26 mouse cellular contexts compared by ENCODE assay signal in genomic region chr4:95700366-95700765, GRCm38 (mm10).
"Had no signal": no experiment of that assay in that cellular context is flagged by ENCODE, and none has a peak within 500 bp of the region (broad histone marks: within the 10 kb centered on the region; RNA-seq: fewer than 3 reads in every experiment).

No protein-coding gene starts in this region.

- H3K27ac ChIP-seq: heart, adult 2 months; heart, embryonic 10.5 days; hindbrain, embryonic 10.5 days; hindbrain, embryonic 12.5 days; hindbrain, embryonic 14.5 days; intestine, embryonic 15.5 days; layer of hippocampus, adult 2 months; left cerebral cortex, adult 2 months; limb, embryonic 10.5 days; limb, embryonic 12.5 days; liver, embryonic 13.5 days; liver, embryonic 15.5 days had no signal

- H3K4me2 ChIP-seq: heart, embryonic 12.5 days; hindbrain, embryonic 12.5 days; hindbrain, embryonic 14.5 days; intestine, embryonic 15.5 days; limb, embryonic 12.5 days; liver, embryonic 11.5 days; liver, embryonic 13.5 days; liver, embryonic 15.5 days had no signal

- H3K36me3 ChIP-seq: heart, embryonic 10.5 days; heart, embryonic 12.5 days; hindbrain, embryonic 10.5 days; hindbrain, embryonic 12.5 days; intestine, embryonic 15.5 days; limb, embryonic 10.5 days; limb, embryonic 12.5 days; liver, embryonic 13.5 days; liver, embryonic 15.5 days had no signal

- H3K4me3 ChIP-seq: heart, adult 2 months; heart, embryonic 10.5 days; heart, embryonic 12.5 days; hindbrain, embryonic 10.5 days; hindbrain, embryonic 12.5 days; intestine, embryonic 15.5 days; layer of hippocampus, adult 2 months; left cerebral cortex, adult 2 months; limb, embryonic 10.5 days; limb, embryonic 12.5 days; liver, embryonic 13.5 days; liver, embryonic 15.5 days had no signal

- H3K9me3 ChIP-seq: heart, embryonic 10.5 days; heart, embryonic 12.5 days; hindbrain, embryonic 10.5 days; hindbrain, embryonic 12.5 days; intestine, embryonic 15.5 days; limb, embryonic 10.5 days; limb, embryonic 12.5 days; liver, embryonic 13.5 days; liver, embryonic 15.5 days had no signal

- H3K9ac ChIP-seq: heart, embryonic 12.5 days; hindbrain, embryonic 12.5 days; hindbrain, embryonic 14.5 days; intestine, embryonic 15.5 days; limb, embryonic 12.5 days; liver, embryonic 13.5 days; liver, embryonic 15.5 days had no signal

- H3K4me1 ChIP-seq: heart, embryonic 10.5 days; heart, embryonic 12.5 days; hindbrain, embryonic 10.5 days; hindbrain, embryonic 12.5 days; intestine, embryonic 15.5 days; limb, embryonic 10.5 days; limb, embryonic 12.5 days; liver, embryonic 13.5 days; liver, embryonic 15.5 days had no signal

- ATAC-seq: forebrain, embryonic 16.5 days; hindbrain, embryonic 16.5 days; inflammation-experienced regulatory T-cells, adult 6 months; intestine, embryonic 15.5 days; intestine, postnatal 0 days had no signal

- H3K27me3 ChIP-seq: heart, embryonic 12.5 days; hindbrain, embryonic 12.5 days; intestine, embryonic 15.5 days; limb, embryonic 12.5 days; liver, embryonic 13.5 days; liver, embryonic 15.5 days had no signal

- DNase-seq: gastrocnemius, postnatal 14 days; gastrocnemius, postnatal 36 days; heart, adult 11 months; heart, adult 2 months; heart, postnatal 10 days; heart, postnatal 4 days; kidney, postnatal 14 days; kidney, postnatal 4 days; liver; liver, embryonic 13.5 days had no signal
